Mouse (Mus musculus) neural tube, embryonic 10.5 days (tissue): Measurements from ENCODE around the gene Grm7.

ENCODE experiments used
- DNase-seq: peaks from one replicate; pipeline ENCODE4 v3.0.0-alpha.2; 2017; ENCODE audit warnings: low spot score; ENCODE audit errors: extremely low spot score

The Grm7 gene

DNA sequence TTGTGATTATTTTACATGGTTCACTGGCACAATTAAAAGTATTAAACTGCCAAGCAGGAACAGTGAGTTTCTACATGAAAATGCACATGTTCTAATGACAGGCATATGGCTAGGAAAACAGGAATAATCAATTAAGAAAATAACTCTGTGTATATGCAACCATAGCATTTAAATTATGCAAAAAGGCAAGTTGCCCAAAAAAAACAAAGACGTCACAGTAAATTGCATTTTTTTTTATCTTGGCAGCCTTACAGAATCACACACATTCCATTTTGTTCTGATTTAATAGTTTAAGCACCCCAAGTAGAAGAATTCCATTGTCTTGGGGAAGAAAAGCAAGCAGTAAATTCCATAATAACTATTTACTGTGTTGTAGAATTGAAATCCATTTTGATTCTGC is 716.3 kb downstream of the Grm7 start:
- no peak for DNase-seq

DNA sequence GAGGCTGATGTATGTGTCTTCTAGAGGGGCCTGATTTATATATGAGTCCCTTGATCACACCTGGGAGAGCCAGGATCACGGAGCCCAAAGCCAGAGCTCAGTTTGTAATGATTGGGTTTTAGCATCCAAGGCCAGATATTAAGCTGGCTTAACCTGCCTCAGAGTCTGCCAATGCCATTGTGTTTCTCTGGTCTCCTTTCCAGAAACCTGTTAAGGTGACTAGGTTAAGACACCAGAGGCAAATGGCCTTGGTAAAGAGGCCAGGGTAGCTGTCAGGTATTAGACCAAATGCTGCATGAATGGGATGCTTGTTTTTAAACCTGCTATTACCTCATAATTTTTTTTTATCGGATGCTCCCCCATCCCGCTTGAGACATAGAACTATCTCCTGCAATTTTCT is 722.7 kb downstream of the Grm7 start:
- no peak for DNase-seq

DNA sequence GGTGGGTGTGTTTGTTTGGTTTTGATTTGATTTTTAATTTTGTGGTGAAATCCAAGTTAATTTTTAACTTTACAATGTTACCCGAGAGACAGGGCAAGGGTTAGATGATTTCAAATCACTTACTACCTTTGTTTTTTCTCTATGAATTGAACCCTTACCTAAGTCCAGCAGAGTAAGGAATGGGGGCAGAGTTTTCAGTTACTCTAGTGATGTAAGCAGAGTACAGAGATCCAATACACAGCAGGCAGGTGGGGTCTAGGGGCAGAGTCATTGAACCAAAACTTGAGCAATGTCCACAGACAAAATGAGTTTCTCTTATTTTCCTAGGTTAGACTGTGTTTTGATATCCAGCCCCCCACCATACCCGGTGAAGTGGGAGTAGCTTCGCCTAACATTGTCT is 723.2 kb downstream of the Grm7 start:
- DNase-seq: no peak

- no peak for DNase-seq
These were observed 723.6 kb downstream of the Grm7 start for GRCm38 (mm10) chr6:111369013-111369412.

GRCm38 (mm10) chr6:111371581-111372349 is 726.4 kb downstream of the Grm7 start:
- peak; percentile 29 for DNase-seq

DNA sequence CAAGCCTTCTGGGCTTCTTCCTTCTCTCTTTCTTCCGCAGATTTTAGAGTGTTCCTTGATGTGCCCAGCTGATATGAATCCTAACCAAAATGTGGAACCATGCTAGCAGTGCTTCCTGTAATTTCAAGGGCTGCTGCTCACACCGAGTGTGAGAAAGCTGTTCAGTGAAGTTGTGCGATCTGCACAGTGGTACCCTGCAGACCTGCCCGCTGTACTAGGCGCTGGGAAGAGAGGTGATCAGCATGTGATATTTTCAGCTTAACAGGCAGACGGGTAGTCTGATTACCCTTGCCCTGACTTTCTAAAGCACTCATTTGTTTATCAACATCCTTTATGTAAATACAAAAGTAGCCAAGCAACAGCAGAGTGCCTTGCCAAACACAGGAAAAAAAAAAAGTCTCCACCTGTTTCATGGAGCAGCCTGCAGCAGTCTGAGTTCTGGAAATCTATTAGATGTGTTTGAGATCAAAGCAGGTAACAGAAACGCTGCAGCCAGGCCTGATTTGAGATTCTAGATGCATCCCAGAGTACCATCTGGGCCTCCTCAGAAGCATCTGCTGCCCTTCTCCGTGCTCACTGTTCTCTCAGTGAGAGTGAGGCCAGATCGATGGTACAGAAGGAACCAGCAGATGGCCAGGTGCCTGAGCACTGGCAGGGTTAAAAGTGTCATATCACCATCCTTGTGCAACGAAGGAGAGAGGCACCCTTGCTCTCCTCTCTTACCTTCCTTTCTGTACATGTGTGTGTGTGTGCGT is 727.4 kb downstream of the Grm7 start:
- DNase-seq: no peak

DNA sequence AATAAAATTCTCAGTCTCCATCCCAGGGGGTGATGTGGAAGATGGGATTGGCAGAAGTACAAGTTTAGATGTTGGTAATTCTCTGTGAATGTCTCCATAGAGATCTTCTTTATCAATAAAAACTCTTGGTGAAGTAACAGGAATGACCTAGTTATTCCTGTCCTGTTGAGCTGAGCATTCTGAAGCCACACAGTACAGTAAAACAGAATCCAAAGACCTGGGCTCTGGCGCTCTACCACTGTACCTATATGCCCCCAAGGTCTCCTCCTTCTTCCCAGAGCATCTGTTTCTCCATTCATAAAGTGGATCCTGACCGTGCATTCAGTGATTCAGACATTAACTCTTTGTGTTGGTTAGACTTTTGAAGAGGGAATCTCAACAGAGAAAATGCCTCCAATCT is 735.3 kb downstream of the Grm7 start:
- DNase-seq: no peak

GRCm38 (mm10) chr6:111408750-111409149 is 763.4 kb downstream of the Grm7 start:
- DNase-seq: no peak

GRCm38 (mm10) chr6:111424737-111425136 is 779.4 kb downstream of the Grm7 start:
- no peak for DNase-seq

DNA sequence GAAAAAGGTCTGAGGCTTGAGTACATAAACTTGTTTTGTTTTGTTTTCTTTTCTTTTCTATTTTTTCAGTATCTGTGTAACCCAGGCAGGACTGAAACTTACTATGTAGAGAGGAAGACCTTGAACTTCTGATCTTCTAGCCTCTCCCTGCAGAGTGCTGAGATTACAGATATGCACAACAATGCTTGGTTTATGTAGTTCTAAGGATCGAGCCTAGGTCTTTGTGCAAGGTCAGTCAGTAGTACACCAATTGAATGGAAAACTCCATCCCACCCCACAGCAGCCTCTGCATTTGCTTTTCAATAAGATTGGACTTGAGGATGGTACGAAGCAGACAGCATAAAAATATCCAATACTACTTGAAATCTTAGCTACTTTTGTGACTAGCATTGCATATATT is 800.8 kb downstream of the Grm7 start:
- no peak for DNase-seq

DNA sequence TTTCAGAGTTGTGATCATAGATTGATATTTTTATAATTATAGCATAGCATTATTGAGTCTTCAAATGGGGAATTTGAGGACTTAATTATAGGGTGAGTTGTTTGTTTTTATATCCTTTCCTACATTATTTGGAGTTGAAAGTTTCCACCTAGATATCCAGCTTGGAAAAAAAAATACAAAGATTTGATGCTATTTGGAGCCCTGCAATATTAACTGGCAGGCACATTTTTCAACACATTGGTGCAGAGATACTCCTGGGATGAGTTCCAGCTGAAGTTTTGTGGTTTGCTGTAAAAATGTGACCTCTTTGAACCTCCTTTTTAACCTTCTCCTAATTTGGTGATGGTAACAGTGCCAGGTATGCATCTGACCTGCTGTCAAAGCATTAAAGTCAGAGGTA is 802.5 kb downstream of the Grm7 start:
- no peak for DNase-seq

- no peak for DNase-seq
These were observed 803.8 kb downstream of the Grm7 start for GRCm38 (mm10) chr6:111449054-111449783.

- no peak for DNase-seq
These were observed 836.5 kb downstream of the Grm7 start for GRCm38 (mm10) chr6:111481866-111482265.

- no peak for DNase-seq
These were observed 840.7 kb downstream of the Grm7 start for GRCm38 (mm10) chr6:111486081-111486480.

- no peak for DNase-seq
These were observed 842.2 kb downstream of the Grm7 start for GRCm38 (mm10) chr6:111487556-111487955.

DNA sequence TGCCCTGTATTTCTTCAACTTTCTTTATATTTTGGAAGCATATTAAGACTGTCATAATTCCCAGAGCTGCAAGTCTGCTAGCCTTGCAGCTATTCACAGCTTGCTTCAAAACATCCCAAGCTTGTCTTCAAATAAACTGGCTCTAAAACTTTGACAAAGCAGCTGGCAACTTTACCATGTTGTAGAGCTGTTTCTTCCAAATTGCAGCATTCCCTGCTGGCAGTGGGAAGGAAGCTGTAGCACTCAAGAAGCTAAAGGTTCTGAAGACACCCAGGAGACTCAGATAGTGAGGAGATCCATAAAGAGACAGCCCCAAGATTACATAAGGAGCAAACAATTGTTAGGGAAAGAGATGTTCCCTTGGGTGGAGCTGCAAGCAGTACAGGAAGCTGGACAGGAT is 846.8 kb downstream of the Grm7 start:
- DNase-seq: no peak

- DNase-seq: no peak
These were observed 854.2 kb downstream of the Grm7 start for GRCm38 (mm10) chr6:111499542-111499941.

DNA sequence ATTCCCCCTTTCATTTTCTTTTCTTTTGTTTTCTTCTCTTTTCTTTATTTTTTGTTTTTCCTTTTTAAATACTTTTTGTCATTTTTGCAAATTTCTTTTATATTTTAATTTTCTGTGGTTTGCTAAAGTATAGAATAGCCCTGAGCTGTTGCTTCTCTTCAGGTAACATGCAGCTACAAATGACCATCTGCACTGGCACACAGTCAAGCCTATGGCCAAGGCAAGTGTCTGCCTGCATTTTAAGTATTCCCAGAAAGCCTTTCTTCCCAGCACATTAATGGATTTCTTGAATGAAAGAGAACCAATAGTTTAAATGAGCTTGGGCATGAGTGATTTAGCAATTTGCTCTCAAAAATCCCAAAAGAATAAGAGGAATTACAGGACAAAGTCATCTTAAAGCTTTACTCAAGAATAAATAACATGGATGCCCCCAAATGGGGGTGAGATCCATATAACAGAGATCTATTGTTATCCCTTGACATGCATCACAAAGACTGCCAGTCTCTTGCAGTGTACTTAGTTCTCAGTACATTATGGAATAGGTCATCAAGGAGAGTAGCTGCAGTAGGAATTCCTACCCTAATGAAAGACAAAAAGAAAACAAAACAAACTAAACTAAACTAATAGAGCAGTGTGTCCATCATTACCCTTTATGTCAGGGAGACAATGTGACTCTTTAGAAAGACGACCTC is 865.5 kb downstream of the Grm7 start:
- no peak for DNase-seq

DNA sequence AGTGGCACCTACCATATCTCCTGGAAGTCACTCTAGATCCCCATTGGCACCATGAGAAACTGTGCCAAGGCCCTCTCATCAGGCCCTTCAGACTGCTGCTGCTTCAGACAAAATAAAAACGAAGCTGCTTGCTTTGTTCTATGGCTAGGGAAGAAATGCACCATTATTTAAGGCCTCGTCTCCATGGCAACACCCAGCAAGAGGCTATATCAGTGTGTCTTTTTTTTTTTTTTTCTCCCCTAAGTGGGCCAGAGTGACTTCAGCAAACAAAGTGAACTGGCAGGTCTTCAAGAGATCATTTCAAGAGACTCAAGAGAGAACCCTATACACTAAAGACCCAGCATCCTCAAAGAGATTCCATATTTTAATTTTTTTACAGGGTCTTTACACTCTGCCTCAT is 867.0 kb downstream of the Grm7 start:
- DNase-seq: no peak

DNA sequence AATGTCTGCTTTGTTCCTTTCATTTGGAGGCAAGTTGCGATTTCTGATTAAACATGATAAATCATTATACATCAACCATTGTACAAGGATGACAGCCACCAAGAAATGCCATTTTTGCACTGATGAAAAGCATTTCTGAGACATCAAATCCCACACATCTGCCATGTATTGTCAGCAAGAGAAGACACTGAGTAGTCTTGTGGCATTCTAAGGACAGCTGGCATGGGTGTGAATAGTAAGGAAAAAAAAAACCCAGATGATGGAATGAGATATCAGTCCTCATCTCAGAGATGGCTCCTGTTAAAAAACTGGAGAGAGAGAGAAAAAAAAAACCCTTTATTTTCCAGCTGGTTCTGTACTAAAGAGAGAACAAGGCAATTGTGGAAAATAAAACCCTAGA is 875.8 kb downstream of the Grm7 start:
- DNase-seq: no peak

GRCm38 (mm10) chr6:111522122-111522521 is 876.7 kb downstream of the Grm7 start:
- no peak for DNase-seq

GRCm38 (mm10) chr6:111529985-111530384 is 884.6 kb downstream of the Grm7 start:
- DNase-seq: no peak
